Mouse (Mus musculus) NIH3T3 (cell line): ENCODE measurements around the gene Chga.

Source experiments
- DNase-seq: peaks from one replicate; pipeline ENCODE4 v3.0.0-alpha.2; 2012; ENCODE audit warnings: low read depth

Gene Chga

GRCm38 (mm10) chr12:102557372-102557771 is 2.6 kb downstream of the Chga start:
- no peak for DNase-seq

- DNase-seq, result no peak
Observed at GRCm38 (mm10) chr12:102565086-102565485, 10.3 kb downstream of the Chga start.

- no peak for DNase-seq
Observed at GRCm38 (mm10) chr12:102566951-102567350, 12.2 kb downstream of the Chga start.

- no peak for DNase-seq
Observed at GRCm38 (mm10) chr12:102568219-102568618, 13.4 kb downstream of the Chga start.

- DNase-seq, result no peak
Observed at GRCm38 (mm10) chr12:102570111-102570510, 15.3 kb downstream of the Chga start.

GRCm38 (mm10) chr12:102570734-102571133 is 16.0 kb downstream of the Chga start:
- DNase-seq, result no peak

- DNase-seq, result no peak
Observed at GRCm38 (mm10) chr12:102571666-102572065, 16.9 kb downstream of the Chga start.

- DNase-seq, result no peak
Observed at GRCm38 (mm10) chr12:102573036-102573435, 18.3 kb downstream of the Chga start.

GRCm38 (mm10) chr12:102575541-102576329 is 21.0 kb downstream of the Chga start:
- DNase-seq, result no peak

- DNase-seq, result no peak
Observed at GRCm38 (mm10) chr12:102576659-102577398, 22.1 kb downstream of the Chga start.

GRCm38 (mm10) chr12:102579041-102579440 is 24.3 kb downstream of the Chga start:
- DNase-seq, result peak; percentile 79

- no peak for DNase-seq
Observed at GRCm38 (mm10) chr12:102581579-102582196, 26.9 kb downstream of the Chga start.

GRCm38 (mm10) chr12:102582441-102582840 is 27.7 kb downstream of the Chga start:
- DNase-seq, result no peak

GRCm38 (mm10) chr12:102585390-102585789 is 30.6 kb downstream of the Chga start:
- DNase-seq, result peak; percentile 40

- peak; percentile 44 for DNase-seq
Observed at GRCm38 (mm10) chr12:102586286-102586881, 31.6 kb downstream of the Chga start.

GRCm38 (mm10) chr12:102587106-102587505 is 32.3 kb downstream of the Chga start:
- DNase-seq, result peak; percentile 59

GRCm38 (mm10) chr12:102590711-102591360 is 36.1 kb downstream of the Chga start:
- peak; percentile 21 for DNase-seq

GRCm38 (mm10) chr12:102593699-102594098 is 38.9 kb downstream of the Chga start:
- peak; percentile 31 for DNase-seq

- DNase-seq, result no peak
Observed at GRCm38 (mm10) chr12:102594627-102595026, 39.9 kb downstream of the Chga start.

GRCm38 (mm10) chr12:102596410-102596809 is 41.6 kb downstream of the Chga start:
- DNase-seq, result no peak

GRCm38 (mm10) chr12:102597466-102597865 is 42.7 kb downstream of the Chga start:
- DNase-seq, result no peak

GRCm38 (mm10) chr12:102598535-102598934 is 43.8 kb downstream of the Chga start:
- DNase-seq, result no peak
